Mouse (Mus musculus): ENCODE measurements around the gene Mansc4. TPM values are rescaled to one million over a fixed set of nuclear protein-coding genes. Genes with fewer than 3 reads are reported as not detected.

The Mansc4 gene
- polyA plus RNA-seq, 1 experiment from 2014 or later = 5.0 TPM

DNA sequence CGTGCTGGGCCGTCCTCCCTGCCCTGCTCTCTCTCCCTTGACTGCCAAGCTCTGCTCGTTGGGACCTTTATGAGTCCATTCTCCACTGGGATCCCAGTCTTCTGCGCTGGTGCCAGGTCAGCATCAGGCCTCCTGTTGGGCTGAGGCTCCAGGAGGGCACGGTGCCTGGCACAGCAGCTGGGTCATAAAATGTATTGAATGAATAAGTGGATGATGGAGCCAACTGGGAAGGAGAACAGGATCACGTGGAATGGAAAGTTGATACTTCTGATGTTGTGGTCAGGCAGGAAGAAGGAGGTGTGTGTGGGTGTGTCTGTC is 21.9 kb downstream of the Mansc4 start:
- whole genome bisulfite sequencing = 55% methylated on average over 6 of the region's 6 CpGs
- Histone ChIP-seq H3K27me3 (no peaks in the 10 kb centered on the region), H3K36me3 (peaks cover 78% of the 10 kb centered on the region), H3K4me3 (replicated peaks) (no peak overlapping the region), H3K27ac (no peak overlapping the region), H3K4me2 (no peak overlapping the region), H3K4me1 (no peaks in the 10 kb centered on the region), H3K9me3 (replicated peaks) (no peaks in the 10 kb centered on the region), H3K9ac (no peak overlapping the region)
- 0 out of 2 replicates have a peak, but pooled peaks have one; percentile 25 for ATAC-seq (replicated peaks; ENCODE audit: low FRiP score)

DNA sequence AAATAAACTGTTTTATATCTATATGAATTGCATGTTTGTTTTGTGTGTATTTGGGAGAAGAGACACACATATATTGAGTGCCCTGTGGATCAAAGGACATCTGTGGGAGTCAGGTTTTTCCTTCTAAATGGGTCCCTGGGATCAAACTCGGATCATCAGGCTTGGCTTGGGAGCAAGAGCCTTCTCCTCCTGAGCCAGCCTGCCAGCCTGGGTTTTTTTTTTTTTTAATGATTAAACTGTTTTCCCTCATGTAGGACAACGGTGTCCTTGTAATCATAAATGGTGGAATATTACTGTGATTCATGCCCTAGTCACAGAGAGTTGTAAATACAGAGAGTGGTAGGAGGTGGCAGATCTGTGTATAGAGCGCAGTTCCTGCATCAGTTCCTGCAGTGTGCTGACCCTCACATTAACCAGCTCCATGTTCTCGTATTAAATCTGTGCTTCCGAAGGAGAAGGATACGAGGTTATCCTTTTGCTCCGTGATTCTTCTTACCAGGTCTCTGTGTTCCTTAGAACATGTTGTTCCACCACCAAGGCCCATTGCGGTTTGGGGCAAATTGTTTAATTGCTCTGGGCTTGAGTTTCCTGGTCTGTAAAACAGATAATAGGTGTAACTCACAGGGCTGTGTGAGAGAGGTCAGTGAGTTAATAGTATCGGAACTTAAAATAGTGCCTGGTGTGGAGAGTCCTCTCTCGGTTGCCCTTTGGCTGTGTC is 22.4 kb downstream of the Mansc4 start:
- Histone ChIP-seq H3K9ac (no peak overlapping the region), H3K4me1 (no peaks in the 10 kb centered on the region), H3K4me2 (no peak overlapping the region), H3K36me3 (peaks cover 77% of the 10 kb centered on the region), H3K9me3 (replicated peaks) (no peaks in the 10 kb centered on the region), H3K4me3 (replicated peaks) (no peak overlapping the region), H3K27me3 (no peaks in the 10 kb centered on the region), H3K27ac (no peak overlapping the region)
- no peak for ATAC-seq (replicated peaks; ENCODE audit: low FRiP score)
- WGBS = 57% methylated on average over 10 of the region's 10 CpGs

- H3K9me3 ChIP-seq (replicated peaks) = no peaks in the 10 kb centered on the region
- H3K9ac ChIP-seq = no peak overlapping the region
- H3K36me3 ChIP-seq = peaks cover 75% of the 10 kb centered on the region
- ATAC-seq (replicated peaks; ENCODE audit: low FRiP score) = no peak
- no peak overlapping the region for H3K4me3 ChIP-seq (replicated peaks)
- H3K27me3 ChIP-seq = no peaks in the 10 kb centered on the region
- 74% methylated on average over 7 of the region's 7 CpGs for WGBS
- H3K4me2 ChIP-seq = no peak overlapping the region
- H3K4me1 ChIP-seq = no peaks in the 10 kb centered on the region
- no peak overlapping the region for H3K27ac ChIP-seq
Observed at GRCm38 (mm10) chr6:147062694-147063093, 24.1 kb downstream of the Mansc4 start.

GRCm38 (mm10) chr6:147062034-147062433 is 24.8 kb downstream of the Mansc4 start:
- Histone ChIP-seq H3K27ac (no peak overlapping the region), H3K27me3 (no peaks in the 10 kb centered on the region), H3K4me3 (replicated peaks) (no peak overlapping the region), H3K9me3 (replicated peaks) (no peaks in the 10 kb centered on the region), H3K4me2 (no peak overlapping the region), H3K36me3 (peaks cover 73% of the 10 kb centered on the region), H3K9ac (no peak overlapping the region), H3K4me1 (no peaks in the 10 kb centered on the region)
- no peak for ATAC-seq (replicated peaks; ENCODE audit: low FRiP score)
- WGBS = 69% methylated on average over 7 of the region's 7 CpGs

DNA sequence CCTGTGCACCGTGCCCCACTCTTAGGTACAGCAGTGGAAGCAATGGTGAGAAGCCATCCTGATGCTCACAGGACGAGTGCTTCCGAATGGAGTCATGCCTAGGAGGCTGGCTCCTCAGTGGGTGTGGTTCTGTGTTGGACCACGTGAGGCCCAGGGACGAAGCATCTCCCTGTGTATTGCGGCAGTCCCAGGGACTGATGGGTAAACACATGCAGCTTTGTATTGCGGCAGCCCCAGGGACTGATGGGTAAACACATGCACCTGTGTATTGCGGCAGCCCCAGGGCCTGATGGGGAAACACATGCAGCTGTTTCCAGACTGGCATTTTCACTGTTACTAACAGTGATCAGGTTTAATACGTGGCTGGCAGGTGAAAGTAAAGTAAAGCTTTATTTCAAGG is 25.2 kb downstream of the Mansc4 start:
- no peaks in the 10 kb centered on the region for H3K4me1 ChIP-seq
- WGBS = 89% methylated on average over 9 of the region's 9 CpGs
- no peaks in the 10 kb centered on the region for H3K9me3 ChIP-seq (replicated peaks)
- H3K4me3 ChIP-seq (replicated peaks) = no peak overlapping the region
- no peak overlapping the region for H3K4me2 ChIP-seq
- H3K9ac ChIP-seq = no peak overlapping the region
- H3K27ac ChIP-seq = no peak overlapping the region
- no peaks in the 10 kb centered on the region for H3K27me3 ChIP-seq
- H3K36me3 ChIP-seq = peaks cover 73% of the 10 kb centered on the region
- no peak for ATAC-seq (replicated peaks; ENCODE audit: low FRiP score)

DNA sequence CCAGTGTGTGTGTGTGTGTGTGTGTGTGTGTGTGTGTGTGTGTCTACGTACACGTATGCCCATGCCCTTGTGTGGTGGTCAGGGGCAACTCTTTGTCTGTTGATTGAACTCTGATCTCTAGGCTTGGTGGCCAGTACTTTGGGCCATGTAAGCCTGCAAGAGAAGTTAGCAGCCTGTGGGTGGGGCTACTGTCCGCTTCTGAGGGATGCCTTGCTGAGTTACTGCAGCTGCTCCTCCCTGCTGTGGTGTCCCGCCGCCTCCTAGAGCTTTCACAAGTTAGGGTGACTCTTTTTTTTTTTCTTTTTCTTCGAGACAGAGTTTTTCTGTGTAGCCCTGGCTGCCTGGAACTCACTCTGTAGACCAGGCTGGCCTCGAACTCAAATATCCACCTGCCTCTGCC is 27.5 kb downstream of the Mansc4 start:
- peaks cover 80% of the 10 kb centered on the region for H3K36me3 ChIP-seq
- 59% methylated on average over 7 of the region's 7 CpGs for WGBS
- peaks cover 10% of the 10 kb centered on the region; the same call in 1 of the 2 replicates for H3K4me1 ChIP-seq
- no peak overlapping the region for H3K4me3 ChIP-seq (replicated peaks)
- no peak for ATAC-seq (replicated peaks; ENCODE audit: low FRiP score)
- no peak overlapping the region for H3K9ac ChIP-seq
- no peak overlapping the region for H3K27ac ChIP-seq
- no peak overlapping the region for H3K4me2 ChIP-seq
- no peaks in the 10 kb centered on the region for H3K27me3 ChIP-seq
- no peaks in the 10 kb centered on the region for H3K9me3 ChIP-seq (replicated peaks)

GRCm38 (mm10) chr6:147055374-147055977 is 31.4 kb downstream of the Mansc4 start:
- peak; percentile 63 for ATAC-seq (replicated peaks; ENCODE audit: low FRiP score)
- Histone ChIP-seq H3K9me3 (replicated peaks) (no peaks in the 10 kb centered on the region), H3K36me3 (peaks cover 81% of the 10 kb centered on the region), H3K4me3 (replicated peaks) (no peak overlapping the region), H3K27ac (no peak overlapping the region), H3K4me2 (no peak overlapping the region), H3K27me3 (no peaks in the 10 kb centered on the region), H3K9ac (no peak overlapping the region), H3K4me1 (peaks cover 10% of the 10 kb centered on the region; the same call in 1 of the 2 replicates)
- WGBS = 50% methylated on average over 10 of the region's 10 CpGs

DNA sequence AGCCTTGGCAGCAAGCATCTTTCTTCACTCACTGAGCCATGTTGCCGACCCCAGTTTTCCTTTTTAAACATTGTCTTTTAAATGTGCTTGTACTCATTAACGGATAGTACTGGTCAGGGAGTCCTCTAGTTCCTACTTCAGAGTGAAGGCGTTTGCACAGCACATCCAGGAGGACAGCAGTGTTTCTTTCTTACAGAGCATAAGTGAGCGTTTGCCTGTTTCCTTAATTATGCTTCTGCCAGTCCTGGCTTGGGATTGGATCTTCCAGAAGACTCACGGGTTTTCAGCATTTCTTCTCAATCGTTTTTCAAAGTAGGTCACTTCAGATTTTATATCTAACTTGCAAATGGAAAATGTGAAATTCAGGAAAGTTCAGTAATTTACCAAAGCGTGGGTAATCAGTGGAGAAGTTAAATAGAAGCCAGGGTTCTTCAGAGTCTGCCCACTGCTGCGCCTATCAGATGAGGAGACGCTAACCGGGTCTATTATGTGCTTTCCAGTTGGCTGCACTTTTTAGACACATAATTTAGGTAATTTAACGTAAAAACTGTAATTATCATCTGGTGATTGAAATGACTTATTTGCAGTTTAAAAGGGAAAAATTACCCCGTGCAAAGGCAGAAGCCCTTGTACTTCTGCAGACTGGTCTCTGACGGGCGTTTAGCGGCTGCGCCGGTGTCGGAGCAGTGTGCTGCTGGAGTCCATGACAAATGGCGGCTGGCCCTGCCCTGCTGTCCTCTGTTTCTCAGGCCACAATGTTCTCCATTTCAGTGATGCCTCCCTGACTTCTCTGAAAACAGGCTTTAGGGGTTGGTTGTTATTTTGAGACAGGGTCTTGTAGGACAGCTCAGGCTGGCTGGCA is 32.8 kb downstream of the Mansc4 start:
- peaks cover 87% of the 10 kb centered on the region for H3K36me3 ChIP-seq

DNA sequence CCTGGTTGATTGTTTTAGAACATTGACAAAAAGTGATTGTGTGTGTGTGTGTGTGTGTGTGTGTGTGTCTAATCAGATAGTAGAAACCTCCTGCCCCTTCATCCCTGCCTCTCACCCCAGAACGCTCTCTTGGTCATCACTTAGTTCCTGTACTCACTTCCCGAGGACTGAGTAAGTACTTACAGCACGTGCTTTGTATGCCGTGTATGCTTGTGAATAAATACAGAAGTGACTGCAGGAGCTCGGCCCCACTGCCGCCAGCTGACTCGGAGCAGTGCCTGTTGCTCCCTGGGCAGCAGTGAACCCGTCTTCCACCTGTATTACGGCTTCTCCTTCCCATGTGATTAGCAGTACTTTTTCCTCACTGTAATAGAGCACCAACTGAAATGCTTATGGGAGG is 34.4 kb downstream of the Mansc4 start:
- Histone ChIP-seq H3K36me3 (peaks cover 93% of the 10 kb centered on the region), H3K4me1 (peaks cover 10% of the 10 kb centered on the region; the same call in 1 of the 2 replicates), H3K4me2 (no peak overlapping the region), H3K4me3 (replicated peaks) (no peak overlapping the region), H3K27me3 (no peaks in the 10 kb centered on the region), H3K9me3 (replicated peaks) (no peaks in the 10 kb centered on the region), H3K27ac (no peak overlapping the region), H3K9ac (no peak overlapping the region)
- WGBS = 92% methylated on average over 9 of the region's 9 CpGs
- no peak for ATAC-seq (replicated peaks; ENCODE audit: low FRiP score)

More for the DNA sequence above, 32.8 kb downstream of the Mansc4 start:
- H3K4me3 ChIP-seq (replicated peaks) = no peak overlapping the region
- no peaks in the 10 kb centered on the region for H3K9me3 ChIP-seq (replicated peaks)
- no peak overlapping the region for H3K9ac ChIP-seq
- H3K4me2 ChIP-seq = no peak overlapping the region
- no peak overlapping the region for H3K27ac ChIP-seq
- H3K4me1 ChIP-seq = peaks cover 10% of the 10 kb centered on the region; the same call in 1 of the 2 replicates
- no peaks in the 10 kb centered on the region for H3K27me3 ChIP-seq
- ATAC-seq (replicated peaks; ENCODE audit: low FRiP score) = no peak
- 76% methylated on average over 19 of the region's 19 CpGs for WGBS

- H3K27ac ChIP-seq = no peak overlapping the region
- peaks cover 93% of the 10 kb centered on the region for H3K36me3 ChIP-seq
- no peaks in the 10 kb centered on the region for H3K9me3 ChIP-seq (replicated peaks)
- H3K27me3 ChIP-seq = no peaks in the 10 kb centered on the region
- H3K4me3 ChIP-seq (replicated peaks) = no peak overlapping the region
- peaks cover 10% of the 10 kb centered on the region; the same call in 1 of the 2 replicates for H3K4me1 ChIP-seq
- no peak overlapping the region for H3K9ac ChIP-seq
- no peak overlapping the region for H3K4me2 ChIP-seq
- WGBS = 94% methylated on average over 8 of the region's 8 CpGs
- ATAC-seq (replicated peaks; ENCODE audit: low FRiP score) = no peak
Observed at GRCm38 (mm10) chr6:147051666-147052065, 35.2 kb downstream of the Mansc4 start.

GRCm38 (mm10) chr6:147049239-147049805 is 37.5 kb downstream of the Mansc4 start:
- 96% methylated on average over 13 of the region's 13 CpGs for WGBS
- H3K36me3 ChIP-seq = peaks cover 79% of the 10 kb centered on the region

GRCm38 (mm10) chr6:147043633-147044032 is 43.2 kb downstream of the Mansc4 start:
- ATAC-seq (replicated peaks; ENCODE audit: low FRiP score) = no peak
- Histone ChIP-seq H3K4me1 (peaks cover 13% of the 10 kb centered on the region), H3K9me3 (replicated peaks) (no peaks in the 10 kb centered on the region), H3K27ac (no peak overlapping the region), H3K27me3 (no peaks in the 10 kb centered on the region), H3K36me3 (peaks cover 29% of the 10 kb centered on the region), H3K4me3 (replicated peaks) (peak overlapping the region; percentile 70), H3K9ac (peak overlapping the region; percentile 86), H3K4me2 (peak overlapping the region; percentile 58)
- WGBS = 50% methylated on average over 7 of the region's 7 CpGs

More at GRCm38 (mm10) chr6:147049239-147049805, 37.5 kb downstream of the Mansc4 start:
- no peak for ATAC-seq (replicated peaks; ENCODE audit: low FRiP score)
- Histone ChIP-seq H3K4me1 (no peaks in the 10 kb centered on the region), H3K27ac (no peak overlapping the region), H3K27me3 (no peaks in the 10 kb centered on the region), H3K4me3 (replicated peaks) (no peak overlapping the region), H3K9ac (no peak overlapping the region), H3K4me2 (no peak overlapping the region), H3K9me3 (replicated peaks) (no peaks in the 10 kb centered on the region)
